Mouse (Mus musculus): ENCODE measurements at regions not wholly inside any gene's neighbourhood (a gene's known extent, or its start where the extent isn't known, plus 50 kb on each side); places are given as distances from the start of the nearest gene placed in this dataset.

- TF ChIP-seq CTCF (IDR thresholded peaks at IDR 0.05; ENCODE audit: low read depth, low read length) (no peak), EP300 (IDR thresholded peaks at IDR 0.05; ENCODE audit: insufficient read depth, low read depth, low read length) (no peak)
Observed at GRCm38 (mm10) chr1:184170926-184171325, 136.8 kb upstream of the 1700056E22Rik start.

All from ES-Bruce4 (cell line).